Mouse (Mus musculus): ENCODE measurements around the gene Hspa12a.

Hspa12a gene

GRCm38 (mm10) chr19:58758871-58759270 lies 184.6 kb downstream of the Hspa12a start:
- in situ Hi-C loops (cut with MboI), result no loop called here

DNA sequence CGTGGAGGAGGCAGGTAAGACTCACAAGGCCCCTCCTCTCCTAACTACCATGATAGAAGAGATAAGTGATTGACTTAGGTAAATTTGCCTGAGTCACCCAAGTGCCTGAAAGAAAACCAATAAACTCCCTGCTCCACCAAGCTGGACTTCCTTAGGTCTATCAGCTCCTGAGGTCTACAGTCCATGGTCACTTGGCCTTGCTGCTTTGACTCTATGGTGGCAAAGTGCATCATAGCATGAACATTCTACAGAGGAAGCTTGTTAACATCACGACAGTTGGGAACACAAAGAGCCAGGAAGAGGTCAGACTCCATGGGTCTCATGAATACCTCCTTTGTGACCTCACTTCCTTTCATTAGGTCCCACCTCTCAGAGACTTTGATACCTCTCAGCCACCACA lies 191.9 kb downstream of the Hspa12a start:
- in situ Hi-C loops (cut with MboI), result no loop called here

- in situ Hi-C loops (cut with MboI), result no loop called here
Observed at GRCm38 (mm10) chr19:58750822-58751221, 192.6 kb downstream of the Hspa12a start.

- in situ Hi-C loops (cut with MboI), result no loop called here
Observed at GRCm38 (mm10) chr19:58747498-58748000, 195.9 kb downstream of the Hspa12a start.

Data from mature B cell (primary cell).